Mouse (Mus musculus): ENCODE measurements at regions not wholly inside any gene's neighbourhood (a gene's known extent, or its start where the extent isn't known, plus 50 kb on each side); places are given as distances from the start of the nearest gene placed in this dataset.

DNA sequence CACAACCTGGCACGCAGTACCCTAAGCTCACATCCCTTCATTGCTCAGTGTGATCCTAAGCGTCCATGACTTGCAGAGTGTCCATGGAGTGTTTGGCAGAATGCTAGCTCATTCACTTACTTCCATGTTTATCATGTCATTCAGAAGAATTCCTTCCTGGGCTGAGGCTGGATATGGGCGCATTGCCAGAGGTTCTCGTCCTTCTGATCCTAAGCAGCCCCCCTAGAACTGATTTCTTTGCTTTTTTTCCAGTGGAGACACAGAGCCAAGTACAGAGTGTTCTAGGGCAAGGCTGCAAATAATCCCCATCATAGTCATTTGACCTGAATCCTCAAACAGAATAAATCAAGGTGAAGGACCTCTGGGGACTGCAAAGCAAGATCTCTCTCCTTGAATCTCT, 226.0 kb downstream of the Pdzph1 start:
- TF ChIP-seq POLR2A (IDR thresholded peaks at IDR 0.05; ENCODE audit: extremely low read depth, insufficient read depth, low read length) (no peak), CTCF (IDR thresholded peaks at IDR 0.05; ENCODE audit: extremely low read depth, insufficient read depth, low read length) (no peak)

Data from cortical plate, adult 2 months (tissue).